Mouse (Mus musculus) macrophage (primary cell): ENCODE data around the gene Hpse2. TPM values are rescaled to one million over a fixed set of nuclear protein-coding genes. Genes with fewer than 3 reads are reported as not detected.
"Not testable (repeated sequence)": the region's sequence is repeated elsewhere in the genome, so short reads cannot be mapped to it uniquely, and the experiment has no call there.

Experiments used
- H3K27ac ChIP-seq: fragments of 350-480 bp; formaldehyde crosslinking; 2 replicates; pipeline ENCODE4 v1.9.0; 2021
- H3K36me3 ChIP-seq: fragments of 350-480 bp; formaldehyde crosslinking; 2 replicates; pipeline ENCODE4 v1.9.0; 2021; ENCODE audit errors: inconsistent target
- H3K4me3 ChIP-seq: fragments of 350-480 bp; formaldehyde crosslinking; 2 replicates; pipeline ENCODE4 v1.9.0; 2021; ENCODE audit errors: inconsistent target
- H3K79me2 ChIP-seq: fragments of 350-480 bp; formaldehyde crosslinking; 2 replicates; pipeline ENCODE4 v1.9.0; 2021; ENCODE audit errors: inconsistent target
- whole genome bisulfite sequencing: methylation state at CpG from one replicate; pipeline ENCODE4 v1.1.7; 2026; ENCODE audit warnings: inconsistent platforms; ENCODE audit not compliant: missing documents; 5-methylcytosine and 5-hydroxymethylcytosine counted together
- polyA plus RNA-seq: library from polyadenylated mRNA; stranded (reverse); fragments of 250-400 nt; gene quantifications from 3 replicates; pipeline ENCODE4 v1.2.4, GENCODE M21; 2018; ENCODE audit warnings: inconsistent platforms

The Hpse2 gene
- polyA plus RNA-seq, 1 experiment from 2014 or later: not detected

- no peak overlapping the region for H3K4me3 ChIP-seq
- H3K36me3 ChIP-seq: no peaks in the 10 kb centered on the region
- H3K27ac ChIP-seq: no peak overlapping the region
- no peaks in the 10 kb centered on the region for H3K79me2 ChIP-seq
Measured at GRCm38 (mm10) chr19:43311125-43311524, 77.0 kb downstream of the Hpse2 start.

GRCm38 (mm10) chr19:43306756-43307155, 81.4 kb downstream of the Hpse2 start:
- no peaks in the 10 kb centered on the region for H3K79me2 ChIP-seq
- no peaks in the 10 kb centered on the region for H3K36me3 ChIP-seq
- no peak overlapping the region for H3K27ac ChIP-seq
- H3K4me3 ChIP-seq: no peak overlapping the region

- not testable (repeated sequence) for H3K36me3 ChIP-seq, H3K79me2 ChIP-seq, H3K4me3 ChIP-seq, H3K27ac ChIP-seq
- 90% methylated on average over 1 of the region's 1 CpGs for WGBS
Measured at GRCm38 (mm10) chr19:43281336-43281735, 106.8 kb downstream of the Hpse2 start.

- WGBS: 65% methylated on average over 4 of the region's 4 CpGs
- H3K27ac ChIP-seq: no peak overlapping the region
- no peak overlapping the region for H3K4me3 ChIP-seq
- H3K36me3 ChIP-seq: no peaks in the 10 kb centered on the region
- no peaks in the 10 kb centered on the region for H3K79me2 ChIP-seq
Measured at GRCm38 (mm10) chr19:43243993-43244392, 144.2 kb downstream of the Hpse2 start.

- no peak overlapping the region for H3K27ac ChIP-seq
- H3K4me3 ChIP-seq: no peak overlapping the region
- no peaks in the 10 kb centered on the region for H3K79me2 ChIP-seq
- H3K36me3 ChIP-seq: no peaks in the 10 kb centered on the region
- 81% methylated on average over 3 of the region's 3 CpGs for WGBS
Measured at GRCm38 (mm10) chr19:43231711-43232110, 156.4 kb downstream of the Hpse2 start.

GRCm38 (mm10) chr19:43193562-43193961, 194.6 kb downstream of the Hpse2 start:
- Histone ChIP-seq H3K79me2 (no peaks in the 10 kb centered on the region), H3K27ac (no peak overlapping the region), H3K36me3 (no peaks in the 10 kb centered on the region), H3K4me3 (no peak overlapping the region)
- WGBS: 40% methylated on average over 3 of the region's 3 CpGs

- H3K4me3 ChIP-seq: no peak overlapping the region
- no peaks in the 10 kb centered on the region for H3K79me2 ChIP-seq
- no peaks in the 10 kb centered on the region for H3K36me3 ChIP-seq
- 93% methylated on average over 3 of the region's 3 CpGs for WGBS
- H3K27ac ChIP-seq: no peak overlapping the region
Measured at GRCm38 (mm10) chr19:43175437-43175965, 212.7 kb downstream of the Hpse2 start.

- Histone ChIP-seq H3K36me3 (no peaks in the 10 kb centered on the region), H3K4me3 (no peak overlapping the region)
- 91% methylated on average over 2 of the region's 2 CpGs for whole genome bisulfite sequencing
Measured at GRCm38 (mm10) chr19:43174812-43175211, 213.3 kb downstream of the Hpse2 start.

GRCm38 (mm10) chr19:43156085-43156484, 232.1 kb downstream of the Hpse2 start:
- no peaks in the 10 kb centered on the region for H3K79me2 ChIP-seq
- H3K4me3 ChIP-seq: no peak overlapping the region
- WGBS: 92% methylated on average over 8 of the region's 8 CpGs
- H3K27ac ChIP-seq: no peak overlapping the region
- no peaks in the 10 kb centered on the region for H3K36me3 ChIP-seq

More at GRCm38 (mm10) chr19:43174812-43175211, 213.3 kb downstream of the Hpse2 start:
- Histone ChIP-seq H3K27ac (no peak overlapping the region), H3K79me2 (no peaks in the 10 kb centered on the region)

- no peaks in the 10 kb centered on the region for H3K79me2 ChIP-seq
- WGBS: 98% methylated on average over 5 of the region's 5 CpGs
- no peaks in the 10 kb centered on the region for H3K36me3 ChIP-seq
- H3K27ac ChIP-seq: no peak overlapping the region
- H3K4me3 ChIP-seq: no peak overlapping the region
Measured at GRCm38 (mm10) chr19:43155582-43155981, 232.6 kb downstream of the Hpse2 start.

- no peak overlapping the region for H3K4me3 ChIP-seq
- H3K79me2 ChIP-seq: no peaks in the 10 kb centered on the region
- no peak overlapping the region for H3K27ac ChIP-seq
- H3K36me3 ChIP-seq: no peaks in the 10 kb centered on the region
- 95% methylated on average over 6 of the region's 6 CpGs for WGBS
Measured at GRCm38 (mm10) chr19:43147901-43148300, 240.3 kb downstream of the Hpse2 start.

- no peaks in the 10 kb centered on the region for H3K36me3 ChIP-seq
- no peaks in the 10 kb centered on the region for H3K79me2 ChIP-seq
- no peak overlapping the region for H3K4me3 ChIP-seq
- H3K27ac ChIP-seq: no peak overlapping the region
- WGBS: 84% methylated on average over 7 of the region's 7 CpGs
Measured at GRCm38 (mm10) chr19:43146820-43147219, 241.3 kb downstream of the Hpse2 start.

GRCm38 (mm10) chr19:43141646-43142045, 246.5 kb downstream of the Hpse2 start:
- Histone ChIP-seq H3K27ac (no peak overlapping the region), H3K4me3 (no peak overlapping the region), H3K36me3 (no peaks in the 10 kb centered on the region), H3K79me2 (no peaks in the 10 kb centered on the region)
- WGBS: 80% methylated on average over 3 of the region's 3 CpGs

- WGBS: 100% methylated on average over 4 of the region's 4 CpGs
- H3K79me2 ChIP-seq: no peaks in the 10 kb centered on the region
Measured at GRCm38 (mm10) chr19:43109796-43110195, 278.4 kb downstream of the Hpse2 start.

GRCm38 (mm10) chr19:43096915-43097314, 291.2 kb downstream of the Hpse2 start:
- Histone ChIP-seq H3K36me3 (no peaks in the 10 kb centered on the region), H3K79me2 (no peaks in the 10 kb centered on the region), H3K4me3 (no peak overlapping the region), H3K27ac (no peak overlapping the region)
- WGBS: 97% methylated on average over 2 of the region's 2 CpGs

More at GRCm38 (mm10) chr19:43109796-43110195, 278.4 kb downstream of the Hpse2 start:
- H3K36me3 ChIP-seq: no peaks in the 10 kb centered on the region
- H3K27ac ChIP-seq: no peak overlapping the region
- H3K4me3 ChIP-seq: no peak overlapping the region

GRCm38 (mm10) chr19:43087216-43087615, 300.9 kb downstream of the Hpse2 start:
- WGBS: 94% methylated on average over 3 of the region's 3 CpGs
- Histone ChIP-seq H3K4me3 (no peak overlapping the region), H3K36me3 (no peaks in the 10 kb centered on the region), H3K27ac (no peak overlapping the region), H3K79me2 (no peaks in the 10 kb centered on the region)
